Mouse (Mus musculus) ES-Bruce4 (cell line): ENCODE results near the gene Rasgef1c.

Source experiments
- CTCF ChIP-seq: IDR thresholded peaks from one replicate; pipeline ENCODE4 v1.8.1; 2011; ENCODE audit warnings: low read depth, low read length
- POLR2A ChIP-seq: IDR thresholded peaks from one replicate; pipeline ENCODE4 v1.8.1; 2011; ENCODE audit warnings: low read length; ENCODE audit not compliant: insufficient read depth

- TF ChIP-seq CTCF (no peak), POLR2A (no peak)
Observed at GRCm38 (mm10) chr11:49937779-49938178, 36.1 kb downstream of the Rasgef1c start.
